9 mouse cellular contexts compared by ENCODE assay signal in genomic region chr13:113429615-113430014, GRCm38 (mm10).
DNase-seq lines count a peak whose midpoint lies in the region; ATAC-seq and TF ChIP-seq lines count a peak whose summit lies in the region.
"Had no signal": no experiment of that assay in that cellular context is flagged by ENCODE, and none has a peak within 500 bp of the region (broad histone marks: within the 10 kb centered on the region; RNA-seq: fewer than 3 reads in every experiment).

No protein-coding gene starts in this region.

- no peaks in the 10 kb centered on the region for H3K9me3 ChIP-seq in embryonic facial prominence, embryonic 11.5 days (replicated peaks; ENCODE audit: control insufficient read depth, low read length)
- H3K9me3 ChIP-seq in embryonic facial prominence, embryonic 10.5 days = 0 out of 2 replicates have a peak, but pooled peaks cover 2% of the 10 kb centered on the region
- H3K9me3 ChIP-seq in liver, embryonic 14.5 days (ENCODE audit: control insufficient read depth, low read length) = no peaks in the 10 kb centered on the region
- no peaks in the 10 kb centered on the region for H3K9me3 ChIP-seq in liver, embryonic 12.5 days (replicated peaks)

- H3K9ac ChIP-seq in embryonic facial prominence, embryonic 11.5 days (replicated peaks; ENCODE audit: low read length) = no peak overlapping the region
- H3K9ac ChIP-seq in liver, embryonic 14.5 days (replicated peaks) = no peak overlapping the region
- H3K9ac ChIP-seq in liver, embryonic 12.5 days = no peak overlapping the region

- no peaks in the 10 kb centered on the region for H3K27me3 ChIP-seq in embryonic facial prominence, embryonic 11.5 days (ENCODE audit: control insufficient read depth, insufficient read depth, low read length)
- H3K27me3 ChIP-seq in embryonic facial prominence, embryonic 10.5 days (replicated peaks; ENCODE audit: low read depth, poor library complexity, severe bottlenecking) = no peaks in the 10 kb centered on the region
- H3K27me3 ChIP-seq in liver, embryonic 14.5 days (ENCODE audit: control insufficient read depth, insufficient read depth, low read length) = no peaks in the 10 kb centered on the region
- no peaks in the 10 kb centered on the region for H3K27me3 ChIP-seq in liver, embryonic 12.5 days (replicated peaks)
- H3K27me3 ChIP-seq: megakaryocyte, embryonic 14.5 days had no signal

- no peak for ATAC-seq in embryonic facial prominence, embryonic 11.5 days (replicated peaks; ENCODE audit: insufficient number of reproducible peaks, low FRiP score, low TSS enrichment, low read depth)
- no peak for ATAC-seq in liver, embryonic 14.5 days (ENCODE audit: insufficient read depth)
- no peak for ATAC-seq in liver, embryonic 12.5 days

- 35% methylated on average over 3 of the region's 3 CpGs for whole genome bisulfite sequencing in embryonic facial prominence, embryonic 11.5 days
- 41% methylated on average over 3 of the region's 3 CpGs for WGBS in embryonic facial prominence, embryonic 10.5 days
- 25% methylated on average over 3 of the region's 3 CpGs for WGBS in liver, embryonic 14.5 days (ENCODE audit: insufficient replicate concordance)
- 23% methylated on average over 3 of the region's 3 CpGs for WGBS in liver, embryonic 12.5 days (ENCODE audit: insufficient replicate concordance)

- H3K4me3 ChIP-seq in embryonic facial prominence, embryonic 11.5 days (ENCODE audit: low read depth, low read length) = no peak overlapping the region
- H3K4me3 ChIP-seq in embryonic facial prominence, embryonic 10.5 days = no peak overlapping the region
- H3K4me3 ChIP-seq in liver, embryonic 14.5 days (ENCODE audit: insufficient read depth in 1 of 2, low read depth in 2 of 2, low read length in 2 of 2) = no peak overlapping the region
- no peak overlapping the region for H3K4me3 ChIP-seq in liver, embryonic 12.5 days
- no peak overlapping the region for H3K4me3 ChIP-seq in cortical plate, adult 2 months (ENCODE audit: insufficient read depth, low read length)
- H3K4me3 ChIP-seq: megakaryocyte, embryonic 14.5 days had no signal

- H3K4me2 ChIP-seq in embryonic facial prominence, embryonic 11.5 days (ENCODE audit: low read depth, low read length) = no peak overlapping the region
- no peak overlapping the region for H3K4me2 ChIP-seq in liver, embryonic 14.5 days (ENCODE audit: low read depth)
- H3K4me2 ChIP-seq in liver, embryonic 12.5 days = no peak overlapping the region

- no peaks in the 10 kb centered on the region for H3K4me1 ChIP-seq in embryonic facial prominence, embryonic 11.5 days (ENCODE audit: control insufficient read depth, insufficient read depth, low read length)
- H3K4me1 ChIP-seq in embryonic facial prominence, embryonic 10.5 days = no peaks in the 10 kb centered on the region
- peaks cover 0 to under 1% of the 10 kb centered on the region in 2 experiments; a peak in 1 of 4 replicates for H3K4me1 ChIP-seq in liver, embryonic 14.5 days (replicated peaks; ENCODE audit: control insufficient read depth in 2 of 2, insufficient read depth in 2 of 2, low read length in 1 of 2)
- H3K4me1 ChIP-seq in liver, embryonic 12.5 days = no peaks in the 10 kb centered on the region
- H3K4me1 ChIP-seq in cortical plate, adult 2 months (ENCODE audit: control insufficient read depth, insufficient read depth, low read length) = no peaks in the 10 kb centered on the region

- peak; percentile 35 for DNase-seq in embryonic facial prominence, embryonic 11.5 days (ENCODE audit: low spot score)
- DNase-seq in embryonic facial prominence, embryonic 10.5 days (ENCODE audit: low spot score) = no peak
- DNase-seq in liver, embryonic 14.5 days (ENCODE audit: low read depth in 3 of 3, low spot score in 3 of 3) = no peak
- DNase-seq in retina, embryonic 14.5 days (ENCODE audit: low spot score) = peak; percentile 49
- DNase-seq in urinary bladder, postnatal 10 days (ENCODE audit: low spot score) = no peak
- DNase-seq in left cerebral cortex, postnatal 14 days (ENCODE audit: low spot score in 2 of 2) = no peak

- TF ChIP-seq EP300 in liver, embryonic 14.5 days (IDR thresholded peaks at IDR 0.05; ENCODE audit: low read depth) = no peak

- TF ChIP-seq CTCF in liver, embryonic 14.5 days (IDR thresholded peaks at IDR 0.05; ENCODE audit: low read depth) = peak; percentile 65
- peak; percentile 45; the same call in 1 of the 2 replicates for TF ChIP-seq CTCF in cortical plate, adult 2 months (IDR thresholded peaks at IDR 0.05; ENCODE audit: extremely low read depth, insufficient read depth, low read length)

- TF ChIP-seq POLR2A in cortical plate, adult 2 months (IDR thresholded peaks at IDR 0.05; ENCODE audit: extremely low read depth, insufficient read depth, low read length) = no peak

- no peaks in the 10 kb centered on the region for H3K36me3 ChIP-seq in embryonic facial prominence, embryonic 11.5 days (replicated peaks; ENCODE audit: control insufficient read depth, insufficient read depth, low read depth, low read length)
- no peaks in the 10 kb centered on the region for H3K36me3 ChIP-seq in embryonic facial prominence, embryonic 10.5 days (replicated peaks)
- no peaks in the 10 kb centered on the region for H3K36me3 ChIP-seq in liver, embryonic 14.5 days (replicated peaks; ENCODE audit: control insufficient read depth, insufficient read depth, low read depth)
- no peaks in the 10 kb centered on the region for H3K36me3 ChIP-seq in liver, embryonic 12.5 days

- intact Hi-C loops in left cerebral cortex, postnatal 14 days (cut with DNase I) = loop anchor here (5.0 kb wide), 1 partner anchor 188 kb away; the partner anchor contains the start of gene Snx18

- H3K27ac ChIP-seq in embryonic facial prominence, embryonic 11.5 days (replicated peaks; ENCODE audit: low read depth, low read length) = no peak overlapping the region
- H3K27ac ChIP-seq in embryonic facial prominence, embryonic 10.5 days (replicated peaks) = no peak overlapping the region
- no peak overlapping the region for H3K27ac ChIP-seq in liver, embryonic 14.5 days
- no peak overlapping the region for H3K27ac ChIP-seq in liver, embryonic 12.5 days
- H3K27ac ChIP-seq in cortical plate, adult 2 months (ENCODE audit: insufficient read depth, low read length) = no peak overlapping the region

Comparison
In these comparisons a context has a peak if more than half of its experiments do, and no peak if none do; other contexts are left out.
1. DNase-seq: peak in embryonic facial prominence, embryonic 11.5 days (single experiment) and retina, embryonic 14.5 days (single experiment); none in embryonic facial prominence, embryonic 10.5 days (single experiment), liver, embryonic 14.5 days (0 of 3), urinary bladder, postnatal 10 days (single experiment) and left cerebral cortex, postnatal 14 days (0 of 2).